Mouse (Mus musculus) retina, postnatal 1 day (tissue): ENCODE data around the gene 9230102O04Rik.

Source experiments
- DNase-seq: peaks from one replicate; pipeline ENCODE4 v3.0.0-alpha.2; 2012

Gene 9230102O04Rik

GRCm38 (mm10) chr2:9884533-9885216, 4.7 kb downstream of the 9230102O04Rik start:
- peak; percentile 4 for DNase-seq

DNA sequence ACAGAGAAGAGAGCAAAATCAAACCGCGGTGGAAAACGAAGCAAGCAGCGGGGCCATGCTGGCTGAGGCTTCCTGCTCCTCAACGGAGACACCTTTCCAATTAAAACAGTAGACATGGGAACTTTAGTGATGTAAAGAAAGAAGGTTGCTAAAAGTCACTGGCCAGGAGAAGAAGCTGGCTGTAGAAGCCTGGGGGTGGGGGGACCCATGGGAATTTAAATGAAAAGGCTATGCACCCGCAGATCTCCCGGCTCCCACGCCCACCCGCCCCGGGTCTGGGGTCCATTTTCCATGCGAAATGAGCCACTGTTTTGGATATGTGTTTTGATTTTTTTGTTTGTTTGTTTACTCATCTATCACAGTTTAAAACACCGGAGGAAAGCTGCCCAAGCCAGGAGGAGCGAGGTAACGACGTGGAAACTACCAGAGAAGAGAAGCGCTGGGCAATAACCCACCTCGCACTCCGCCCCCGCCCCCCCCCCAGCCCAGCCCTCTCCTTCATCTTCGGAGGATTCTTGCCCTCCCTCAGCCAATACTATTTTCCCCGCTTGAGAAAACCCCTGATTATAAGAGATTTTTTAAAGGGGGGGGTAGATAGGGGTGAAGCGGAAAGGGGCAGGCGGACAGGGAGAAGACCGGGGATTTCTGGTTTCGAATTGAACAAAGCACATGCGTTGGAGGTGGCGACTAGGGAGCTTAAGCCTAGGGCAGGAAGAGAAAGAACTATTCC, 5.4 kb downstream of the 9230102O04Rik start:
- peak; percentile 9 for DNase-seq

GRCm38 (mm10) chr2:9882926-9883802, 6.2 kb downstream of the 9230102O04Rik start:
- peak; percentile 80 for DNase-seq

GRCm38 (mm10) chr2:9882371-9882925, 6.9 kb downstream of the 9230102O04Rik start:
- peak; percentile 36 for DNase-seq

- DNase-seq, result peak; percentile 25
These were observed 7.7 kb downstream of the 9230102O04Rik start for GRCm38 (mm10) chr2:9881611-9882023.

DNA sequence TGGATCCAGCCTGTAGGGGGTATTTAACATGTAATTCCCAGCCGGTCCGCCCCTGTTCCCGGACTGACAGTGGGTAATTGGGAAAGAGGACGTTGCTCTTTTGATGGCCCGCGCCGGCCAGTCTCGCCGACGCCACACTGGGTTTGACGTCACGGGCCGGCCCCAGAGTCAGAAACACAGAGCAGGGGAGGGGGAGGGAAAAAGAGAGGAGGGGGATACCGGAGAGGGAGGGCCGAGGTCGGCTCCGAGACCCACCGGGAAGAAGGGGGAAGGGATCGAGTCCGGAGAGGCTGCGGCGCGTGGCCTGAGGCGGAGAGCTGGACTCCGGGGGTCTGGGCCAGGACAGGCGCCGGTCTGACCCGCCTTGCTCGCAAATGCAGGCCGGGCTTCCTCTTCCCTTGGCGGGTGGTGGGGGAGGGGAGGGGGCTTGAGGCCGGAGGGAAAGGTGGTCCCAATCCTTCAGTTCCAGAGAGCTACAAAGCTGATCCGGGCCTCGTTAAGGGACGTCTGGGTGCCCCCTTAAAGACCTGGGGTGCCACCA, 8.2 kb downstream of the 9230102O04Rik start, which contains the start of gene 4930412O13Rik:
TSS of gene 4930412O13Rik (plus strand) at position 202 of the 541 bp plus-strand sequence.
- DNase-seq, result peak; percentile 62

GRCm38 (mm10) chr2:9880271-9880670, 9.1 kb downstream of the 9230102O04Rik start:
- no peak for DNase-seq

DNA sequence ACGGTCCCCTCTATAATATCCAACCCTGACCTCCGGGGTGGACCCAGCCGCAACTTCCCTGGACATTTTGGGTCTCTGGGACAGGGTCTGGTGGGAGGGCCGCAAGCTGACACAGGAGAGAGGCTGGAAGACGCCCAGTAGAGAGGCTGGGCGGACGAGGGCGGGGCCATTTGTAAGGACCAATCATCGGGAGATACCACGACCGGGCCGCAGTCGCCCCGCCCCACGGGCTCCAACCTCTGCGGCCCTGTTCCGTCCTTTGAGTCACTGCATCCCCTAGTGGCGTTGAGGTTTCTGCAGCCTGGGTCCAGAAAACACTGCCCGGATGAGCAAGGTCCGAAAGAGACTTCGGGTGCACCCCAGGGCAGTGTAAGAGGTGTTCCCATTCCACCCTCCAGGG, 9.8 kb downstream of the 9230102O04Rik start:
- DNase-seq, result peak; percentile 94

- DNase-seq, result no peak
These were observed 10.2 kb downstream of the 9230102O04Rik start for GRCm38 (mm10) chr2:9879092-9879491.

- peak; percentile 63 for DNase-seq
These were observed 10.7 kb downstream of the 9230102O04Rik start for GRCm38 (mm10) chr2:9878564-9879081.

DNA sequence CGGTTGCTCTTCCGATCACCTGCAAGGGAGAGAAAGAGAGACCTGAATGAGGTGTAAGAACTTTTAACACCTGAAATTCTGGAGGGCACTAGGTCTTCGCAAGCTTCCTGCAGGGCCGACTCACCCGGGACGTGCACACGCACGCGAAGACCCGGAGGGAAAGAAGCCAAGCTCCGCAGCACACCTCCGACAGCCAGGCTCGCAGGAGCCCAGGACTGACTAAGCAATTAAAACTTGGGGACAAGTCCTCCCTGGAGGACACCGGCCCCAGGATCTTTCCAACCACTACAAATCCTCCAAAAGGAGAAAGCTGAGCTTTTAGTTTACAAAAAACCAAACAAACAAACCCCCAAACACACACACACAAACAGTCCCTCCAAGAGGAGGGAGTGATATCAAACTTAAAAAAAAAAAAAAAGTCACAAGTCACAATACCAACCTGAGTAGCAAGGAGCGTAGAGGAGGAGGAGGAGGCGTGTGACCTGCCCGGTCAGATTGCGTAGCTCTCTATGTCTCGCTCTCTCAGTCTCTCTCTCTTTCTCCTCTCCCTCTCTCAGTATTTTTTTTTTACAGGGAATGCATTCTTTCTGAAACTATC, 11.3 kb downstream of the 9230102O04Rik start:
- no peak for DNase-seq

DNA sequence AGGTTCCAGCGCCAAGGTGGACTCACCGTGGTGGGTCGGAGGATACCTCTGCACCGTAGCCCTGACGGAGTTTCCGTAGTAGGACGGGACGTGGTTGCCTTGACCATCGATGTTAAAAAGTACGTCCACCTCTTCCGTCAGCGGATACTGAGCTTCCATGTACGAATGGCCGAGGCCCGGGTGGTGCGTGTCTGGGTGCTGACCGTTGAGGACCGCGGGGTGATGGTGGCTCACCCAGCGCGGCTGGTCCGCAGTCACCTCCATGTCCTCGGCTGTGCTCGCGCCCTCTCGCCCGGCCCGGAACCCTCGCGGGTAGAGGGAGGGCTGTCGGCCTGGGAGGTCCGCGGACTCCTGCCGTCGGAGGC, 12.0 kb downstream of the 9230102O04Rik start:
- peak; percentile 28 for DNase-seq

DNA sequence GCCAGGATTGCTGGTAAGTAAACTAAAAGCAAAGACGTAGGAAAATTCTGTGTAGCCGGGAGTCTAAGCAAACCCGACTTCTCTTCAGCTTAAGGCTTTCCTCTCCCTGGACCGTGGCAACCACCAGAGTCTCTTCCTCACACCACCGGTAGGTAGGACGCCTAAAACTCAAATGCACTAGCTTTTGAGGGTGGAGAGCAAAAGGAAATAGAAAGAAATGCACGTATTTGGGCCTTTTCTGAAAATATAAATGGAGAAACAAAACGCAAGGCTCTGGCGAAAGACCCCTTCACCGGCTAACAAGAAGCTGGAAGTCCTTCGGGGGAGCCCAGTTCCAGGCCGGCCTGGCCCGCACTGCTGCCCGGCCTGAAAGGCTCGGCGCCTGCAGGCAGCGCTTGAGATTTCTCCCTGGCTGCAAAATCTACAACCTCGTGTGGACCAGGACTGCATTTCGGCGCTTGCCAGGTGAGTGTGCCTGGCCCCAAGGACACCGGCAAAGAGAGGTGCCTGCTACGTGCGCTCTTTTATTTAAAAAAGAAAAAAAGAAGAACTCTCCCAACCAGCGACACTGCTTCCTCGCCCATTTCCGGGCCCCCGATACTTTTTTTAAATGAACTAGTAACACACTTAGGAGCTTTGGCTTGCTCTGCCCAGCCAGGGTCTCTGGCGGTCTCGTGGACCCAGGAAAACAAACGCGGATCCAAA, 12.6 kb downstream of the 9230102O04Rik start:
- DNase-seq, result peak; percentile 22

GRCm38 (mm10) chr2:9875676-9876357, 13.5 kb downstream of the 9230102O04Rik start:
- peak; percentile 11 for DNase-seq

DNA sequence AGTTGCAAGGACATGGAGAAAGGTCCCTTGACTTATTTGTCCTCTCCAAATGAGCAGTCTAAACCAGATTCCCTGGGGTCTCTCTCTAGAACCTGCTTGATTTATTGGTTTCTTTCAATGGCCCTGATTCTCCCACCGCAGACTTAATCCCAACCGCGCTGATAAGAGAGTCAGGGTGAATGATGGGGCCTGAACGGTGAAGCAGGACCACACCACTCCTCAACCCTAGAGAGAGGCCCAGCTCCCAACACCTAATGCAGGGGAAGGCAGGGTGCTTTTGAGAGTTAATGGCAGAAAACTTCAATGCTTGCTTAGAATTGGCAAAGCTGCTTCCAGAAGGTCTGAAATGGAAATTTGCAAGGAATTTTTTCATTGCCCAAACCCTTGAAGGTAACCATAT, 14.1 kb downstream of the 9230102O04Rik start:
- DNase-seq, result no peak

DNA sequence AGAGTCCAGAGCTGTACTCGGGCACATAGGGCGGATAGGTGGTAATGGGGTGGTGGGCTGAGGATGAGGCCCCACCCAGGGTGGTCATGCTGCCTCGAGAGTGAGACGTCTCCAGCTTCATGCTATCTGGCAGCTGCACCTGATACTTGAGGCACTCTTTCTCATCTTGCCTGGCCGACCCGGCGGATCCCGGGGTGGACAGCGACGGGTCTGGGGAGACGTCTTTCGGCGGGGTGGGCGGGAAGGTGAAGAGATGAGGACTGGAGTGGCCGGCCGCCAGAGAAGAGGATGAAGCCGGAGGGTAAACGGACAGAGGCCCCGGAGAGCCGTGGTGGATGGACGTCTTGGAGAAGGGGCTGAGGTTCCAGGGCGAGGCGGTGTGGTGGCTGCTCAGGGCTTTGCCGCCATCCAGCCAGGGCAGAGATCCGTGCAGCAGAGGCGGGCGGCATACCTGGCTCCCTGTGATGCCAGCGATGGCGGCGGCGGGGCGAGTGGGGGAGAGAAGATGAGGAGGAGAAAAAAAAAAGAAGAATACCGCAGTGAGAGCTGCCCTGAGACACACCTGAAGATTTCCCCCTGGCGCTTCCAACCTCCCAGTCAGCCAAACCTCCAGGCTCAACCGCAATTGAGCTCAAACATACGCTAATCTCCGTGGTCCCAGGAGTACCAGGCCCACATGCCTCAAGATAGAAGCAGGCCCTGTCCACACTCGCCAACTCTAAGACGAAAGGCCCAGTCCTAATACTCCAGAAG, 14.7 kb downstream of the 9230102O04Rik start:
- DNase-seq, result peak; percentile 11

DNA sequence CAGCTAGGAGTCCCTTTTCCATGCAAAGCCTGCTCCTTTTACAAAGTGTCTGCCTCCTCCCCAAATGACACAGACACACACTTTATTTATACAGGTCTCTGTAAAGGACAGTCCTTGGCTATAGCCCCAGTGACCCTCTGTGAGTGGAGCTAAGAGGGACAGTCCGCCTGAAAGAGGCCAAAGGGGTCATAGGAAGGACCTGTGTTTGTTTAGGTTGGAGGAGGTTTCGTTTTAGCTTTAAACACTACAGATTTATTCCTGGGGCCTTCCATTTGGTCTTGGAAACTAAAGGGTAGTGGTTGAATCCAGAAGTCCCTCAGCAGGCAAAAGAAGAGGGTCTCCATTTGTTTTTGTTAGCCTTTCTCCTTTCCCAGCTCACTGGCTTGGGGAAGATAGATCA, 15.6 kb downstream of the 9230102O04Rik start:
- no peak for DNase-seq

DNA sequence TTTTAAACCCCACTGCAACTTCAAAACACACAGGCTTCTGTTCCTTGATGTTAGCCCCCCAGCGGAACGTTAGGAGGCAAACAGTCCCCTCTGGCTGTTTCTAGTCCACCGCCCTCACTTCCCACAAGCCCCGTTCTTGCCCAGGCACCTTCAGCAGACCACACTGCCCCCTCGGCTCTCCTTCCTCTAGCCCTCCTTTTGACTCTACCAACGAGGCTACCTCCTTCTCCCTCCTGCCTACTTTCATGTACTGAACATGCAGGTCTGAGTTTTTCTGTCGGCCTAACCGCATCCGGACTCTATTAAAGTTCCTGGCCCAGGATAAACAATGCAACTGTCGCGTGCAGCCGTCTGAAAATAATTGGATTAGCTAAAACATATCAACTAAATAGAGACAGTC, 16.7 kb downstream of the 9230102O04Rik start:
- peak; percentile 84 for DNase-seq

GRCm38 (mm10) chr2:9871798-9872197, 17.5 kb downstream of the 9230102O04Rik start:
- DNase-seq, result no peak
